Mouse (Mus musculus): ENCODE measurements around the gene Paxbp1.

DNA sequence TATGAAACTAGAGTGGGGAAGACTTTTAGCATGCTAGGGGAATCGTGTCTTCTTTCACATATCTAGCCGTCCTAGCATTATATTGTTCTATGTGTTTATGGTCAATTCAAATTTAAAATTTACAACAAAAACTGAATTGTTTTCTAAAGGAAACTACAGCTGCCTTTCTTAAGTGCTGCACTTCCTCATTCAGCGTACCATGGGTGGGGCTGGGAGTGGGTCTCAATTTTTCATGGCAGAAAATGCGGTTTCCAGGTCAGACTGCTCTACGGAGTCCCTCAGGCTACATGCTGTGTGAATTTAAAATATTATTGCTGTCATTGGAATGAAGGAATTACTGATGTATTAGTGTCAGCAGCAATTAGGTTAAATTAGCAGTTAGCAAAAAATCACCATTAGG is 48.8 kb downstream of the Paxbp1 start:
- TF ChIP-seq POLR2A (IDR thresholded peaks at IDR 0.05; ENCODE audit: insufficient read length, low read depth) (no peak), CEBPB (IDR thresholded peaks at IDR 0.05; ENCODE audit: insufficient read depth, poor library complexity, severe bottlenecking) (no peak), MYOD1 (IDR thresholded peaks at IDR 0.05; ENCODE audit: control insufficient read depth in 1 of 3, insufficient read length in 2 of 3, low read depth in 2 of 3) (no peak), MAX (IDR thresholded peaks at IDR 0.05; ENCODE audit: low read depth) (no peak), REST (IDR thresholded peaks at IDR 0.05; ENCODE audit: insufficient read depth, insufficient read length) (no peak), USF1 (IDR thresholded peaks at IDR 0.05; ENCODE audit: low read depth) (no peak), E2F4 (IDR thresholded peaks at IDR 0.05; ENCODE audit: insufficient read depth) (no peak), POLR2AphosphoS2 (IDR thresholded peaks at IDR 0.05; ENCODE audit: insufficient read length, low read depth) (no peak), MYOG (IDR thresholded peaks at IDR 0.05; ENCODE audit: control insufficient read depth in 1 of 3, insufficient read depth in 1 of 3, insufficient read length in 2 of 3, low read depth in 2 of 3) (no peak), TCF3 (IDR thresholded peaks at IDR 0.05; ENCODE audit: insufficient read length, low read depth) (no peak), TCF12 (IDR thresholded peaks at IDR 0.05; ENCODE audit: insufficient read depth, poor library complexity, severe bottlenecking) (no peak)
